Mouse (Mus musculus) embryo, embryonic 9.5 days (tissue): ENCODE measurements at regions not wholly inside any gene's neighbourhood (a gene's known extent, or its start where the extent isn't known, plus 50 kb on each side); places are given as distances from the start of the nearest gene placed in this dataset.

Experiments
- DNase-seq: peaks from one replicate; pipeline ENCODE4 v3.0.0-alpha.2; 2017; ENCODE audit errors: extremely low spot score

DNA sequence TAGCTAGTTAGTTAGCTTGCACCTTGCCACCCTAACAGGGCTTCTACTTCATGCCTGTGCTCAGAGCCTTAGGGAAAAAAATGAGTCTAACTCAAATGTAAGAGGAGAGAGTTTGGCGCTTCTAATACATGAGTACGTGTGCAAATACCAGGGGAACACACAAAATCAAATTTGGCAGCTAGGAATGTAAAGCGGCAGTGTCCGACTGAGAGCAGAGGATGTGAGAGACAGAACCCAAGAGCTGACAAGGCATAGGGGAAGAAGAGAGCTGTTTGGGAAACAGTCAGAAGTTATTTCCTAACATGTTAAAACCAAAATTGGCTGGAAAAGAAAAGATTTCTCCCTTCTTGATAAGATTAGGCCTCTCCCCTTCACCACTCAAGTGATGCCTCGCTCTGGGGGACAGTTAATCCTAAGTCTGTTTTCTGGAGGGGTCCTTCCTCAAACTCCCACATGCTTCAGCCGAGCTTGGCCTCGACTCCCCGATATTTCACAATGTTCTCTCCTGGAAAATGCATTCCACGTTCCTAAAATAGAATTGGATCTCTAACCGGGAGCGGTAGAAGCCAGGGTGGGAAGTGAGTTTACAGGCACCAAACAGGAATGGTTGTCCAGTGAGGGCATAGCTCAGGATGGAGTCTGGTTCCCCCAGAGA, 229.1 kb downstream of the Maf start:
- DNase-seq: no peak

GRCm38 (mm10) chr8:115476071-115476470, 231.5 kb downstream of the Maf start:
- no peak for DNase-seq

DNA sequence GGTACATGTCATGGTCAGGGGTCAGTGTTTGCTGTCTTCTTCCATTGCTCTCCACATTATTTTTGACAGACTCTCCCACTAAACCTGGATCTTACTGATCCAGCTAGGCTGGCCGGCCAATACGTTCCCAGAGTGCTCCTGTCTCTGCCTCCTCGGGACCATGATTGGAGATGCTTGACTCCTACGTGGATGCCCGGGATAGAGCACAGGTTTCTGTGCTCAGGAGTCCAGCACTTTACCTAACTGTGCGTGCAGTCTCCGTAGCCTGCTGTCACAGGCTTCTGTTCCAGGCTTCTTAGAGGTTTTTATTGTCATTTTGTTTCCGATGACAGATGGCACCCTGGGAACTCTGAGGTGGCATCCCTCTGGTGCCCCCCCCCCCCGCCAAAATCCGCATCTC, 232.4 kb downstream of the Maf start:
- DNase-seq: no peak

GRCm38 (mm10) chr8:115473974-115474373, 233.6 kb downstream of the Maf start:
- DNase-seq: no peak

DNA sequence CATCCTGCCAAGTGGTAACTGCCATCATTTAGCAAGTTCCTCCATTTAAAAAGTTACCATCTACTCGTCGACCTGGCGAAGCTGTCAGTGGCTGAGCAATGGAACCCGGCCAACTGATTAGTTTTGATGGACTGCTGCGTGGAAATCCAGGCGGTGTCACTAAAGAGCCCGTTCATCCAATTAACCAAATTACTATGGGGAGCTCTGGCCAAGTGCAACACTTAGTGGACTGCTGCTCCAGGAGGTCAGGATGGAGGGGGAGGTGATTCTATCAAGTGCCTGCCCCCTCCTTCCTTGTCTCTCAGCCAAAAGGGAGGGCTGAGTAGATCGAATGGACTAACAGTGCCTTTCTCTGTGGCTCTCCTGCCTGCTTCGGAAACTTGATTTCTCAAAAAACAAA, 241.0 kb downstream of the Maf start:
- no peak for DNase-seq

DNA sequence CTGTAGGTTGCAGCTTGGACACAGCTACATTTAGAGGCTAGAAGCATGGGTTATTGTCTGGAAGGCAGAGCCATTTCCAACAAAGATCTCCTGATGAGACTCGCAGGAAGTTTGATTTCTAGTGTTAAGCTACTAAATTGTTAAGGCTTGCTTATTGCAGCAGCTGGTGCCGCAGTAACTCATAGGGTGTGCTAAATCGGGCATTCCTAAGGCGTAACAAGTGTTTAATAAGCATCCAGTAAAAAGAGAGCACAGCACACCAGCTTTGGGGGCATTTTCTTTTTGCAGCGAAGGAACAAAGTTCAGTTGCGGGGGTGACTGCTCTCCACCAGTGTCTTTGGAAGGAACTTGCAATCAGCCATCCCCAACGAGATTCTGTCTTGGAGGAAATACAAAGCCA, 241.5 kb downstream of the Maf start:
- DNase-seq: no peak

GRCm38 (mm10) chr8:115462657-115463056, 244.9 kb downstream of the Maf start:
- DNase-seq: no peak

- DNase-seq: no peak
Measured at GRCm38 (mm10) chr8:115458119-115458518, 249.5 kb downstream of the Maf start.

- DNase-seq: no peak
Measured at GRCm38 (mm10) chr8:115450789-115451188, 256.8 kb downstream of the Maf start.

- DNase-seq: no peak
Measured at GRCm38 (mm10) chr8:115448367-115448766, 259.2 kb downstream of the Maf start.

- DNase-seq: no peak
Measured at GRCm38 (mm10) chr8:115444519-115444918, 263.1 kb downstream of the Maf start.

DNA sequence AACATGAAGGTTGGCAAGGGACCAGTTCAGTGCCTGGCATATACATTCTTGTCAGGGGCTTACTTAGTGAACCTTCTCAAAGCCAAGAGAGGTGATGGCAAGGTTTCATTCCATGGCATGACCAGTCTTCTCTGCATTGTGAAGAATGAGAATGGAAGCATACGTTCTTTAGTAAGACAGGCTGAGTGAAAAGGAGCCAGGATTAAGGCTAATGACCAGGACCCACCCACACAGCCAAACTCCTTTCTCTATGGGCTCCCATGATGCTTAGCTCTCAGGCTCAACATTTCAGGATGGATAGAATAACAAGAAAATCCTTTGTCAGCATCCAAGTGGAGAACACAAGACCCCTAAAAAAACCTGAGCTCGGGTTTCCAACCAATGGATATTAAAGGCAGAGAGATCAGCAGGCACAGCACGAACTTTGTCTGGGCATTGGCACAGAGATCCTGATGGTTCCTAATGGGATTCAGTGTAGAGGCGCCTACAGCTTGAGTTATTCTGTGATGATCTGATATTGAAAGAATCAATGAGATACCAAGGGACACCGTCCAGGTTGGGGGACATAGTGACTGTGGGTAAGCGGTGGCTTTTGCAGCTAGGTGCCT, 265.5 kb downstream of the Maf start:
- no peak for DNase-seq

DNA sequence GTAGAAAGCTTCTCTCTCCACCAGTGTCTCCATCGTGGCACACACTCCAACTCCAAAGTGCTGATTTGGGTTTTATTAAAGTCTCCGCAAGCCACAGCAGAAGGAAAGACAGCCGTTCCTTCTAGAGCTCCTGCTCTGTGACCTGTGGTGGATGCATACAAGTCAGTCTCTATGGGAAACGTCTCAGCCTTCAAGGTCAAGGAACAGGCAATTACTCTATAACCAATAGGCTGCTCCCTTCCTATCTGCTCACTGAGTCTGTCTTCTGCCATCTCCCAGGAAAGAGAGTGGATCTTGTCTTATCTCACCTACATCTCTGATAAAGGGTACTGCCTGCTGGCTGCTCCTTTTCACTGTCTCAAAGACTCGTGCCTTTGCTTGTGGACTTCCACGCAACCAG, 266.3 kb downstream of the Maf start:
- no peak for DNase-seq

- DNase-seq: no peak
Measured at GRCm38 (mm10) chr8:115440151-115440550, 267.4 kb downstream of the Maf start.

DNA sequence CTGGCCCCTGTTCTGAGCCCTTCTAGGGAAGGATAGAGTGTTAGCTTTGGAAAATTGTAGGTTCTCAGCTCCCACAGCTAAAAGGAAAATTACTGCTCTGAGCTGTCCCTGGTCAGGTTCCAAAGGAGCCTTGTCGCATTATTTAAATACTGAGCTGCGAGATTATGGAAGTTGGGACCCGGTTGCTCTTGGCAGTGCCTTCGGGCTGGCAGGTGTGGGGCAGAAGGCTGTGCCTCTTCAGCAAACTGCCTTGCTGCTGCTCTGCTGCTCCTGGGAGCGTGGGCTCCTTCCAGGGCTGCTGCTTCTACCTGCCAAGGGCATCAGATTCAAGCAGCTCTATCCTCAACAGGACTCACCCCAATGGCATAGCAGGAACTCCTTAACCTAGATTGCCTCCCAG, 268.1 kb downstream of the Maf start:
- DNase-seq: no peak

DNA sequence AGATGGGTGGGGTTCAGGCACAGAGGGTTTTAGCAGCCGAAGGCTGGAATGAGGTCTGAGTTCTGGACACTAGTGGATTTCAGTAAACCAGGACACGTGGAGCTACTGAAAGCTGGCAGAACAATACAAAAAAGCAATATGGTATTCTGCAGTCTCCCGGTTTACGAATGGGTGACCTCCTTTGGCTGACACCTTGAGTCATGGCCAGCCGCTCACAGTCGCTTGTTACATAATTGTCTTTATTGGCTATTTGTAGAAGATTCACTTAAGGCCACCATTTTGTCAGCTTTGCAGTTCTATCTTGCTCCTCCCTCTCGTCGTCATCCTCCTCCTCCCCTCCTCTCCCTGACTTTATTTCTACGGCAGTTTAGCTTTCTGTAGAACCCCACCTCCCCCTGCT, 269.6 kb downstream of the Maf start:
- DNase-seq: no peak

- DNase-seq: no peak
Measured at GRCm38 (mm10) chr8:115436356-115436721, 271.3 kb downstream of the Maf start.

- no peak for DNase-seq
Measured at GRCm38 (mm10) chr8:115435720-115436355, 271.8 kb downstream of the Maf start.

DNA sequence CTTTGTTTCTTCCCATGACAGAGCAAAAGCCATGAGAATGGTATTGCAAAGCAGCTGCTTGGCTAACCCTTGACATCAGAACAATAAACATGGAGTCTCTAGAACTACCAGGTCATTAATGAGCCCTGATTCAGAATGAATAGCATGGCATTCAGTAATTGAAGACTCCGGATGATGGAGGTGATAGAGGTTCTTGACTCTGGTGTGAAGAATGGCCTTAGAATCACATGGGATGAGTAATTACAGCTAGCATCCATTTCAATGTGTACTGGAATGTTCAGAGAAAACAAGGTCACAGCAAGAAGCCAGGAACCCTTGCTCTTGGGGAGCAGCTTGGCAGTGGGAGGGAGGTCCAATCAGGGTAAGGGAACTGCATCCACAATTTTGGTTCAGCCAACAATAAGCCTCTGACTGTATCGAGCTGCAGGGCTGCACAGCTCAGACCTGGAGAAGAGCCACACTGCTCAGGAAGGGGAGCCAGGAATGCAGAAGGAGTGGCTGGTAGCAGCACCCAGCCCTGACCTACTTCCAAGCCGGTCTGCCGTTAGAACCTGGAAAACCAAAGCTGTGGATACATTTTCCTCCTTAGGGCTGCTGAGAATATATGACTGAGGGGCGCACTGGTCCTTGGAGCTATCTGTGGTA, 275.1 kb downstream of the Maf start:
- DNase-seq: no peak

- no peak for DNase-seq
Measured at GRCm38 (mm10) chr8:115430793-115431192, 276.8 kb downstream of the Maf start.

DNA sequence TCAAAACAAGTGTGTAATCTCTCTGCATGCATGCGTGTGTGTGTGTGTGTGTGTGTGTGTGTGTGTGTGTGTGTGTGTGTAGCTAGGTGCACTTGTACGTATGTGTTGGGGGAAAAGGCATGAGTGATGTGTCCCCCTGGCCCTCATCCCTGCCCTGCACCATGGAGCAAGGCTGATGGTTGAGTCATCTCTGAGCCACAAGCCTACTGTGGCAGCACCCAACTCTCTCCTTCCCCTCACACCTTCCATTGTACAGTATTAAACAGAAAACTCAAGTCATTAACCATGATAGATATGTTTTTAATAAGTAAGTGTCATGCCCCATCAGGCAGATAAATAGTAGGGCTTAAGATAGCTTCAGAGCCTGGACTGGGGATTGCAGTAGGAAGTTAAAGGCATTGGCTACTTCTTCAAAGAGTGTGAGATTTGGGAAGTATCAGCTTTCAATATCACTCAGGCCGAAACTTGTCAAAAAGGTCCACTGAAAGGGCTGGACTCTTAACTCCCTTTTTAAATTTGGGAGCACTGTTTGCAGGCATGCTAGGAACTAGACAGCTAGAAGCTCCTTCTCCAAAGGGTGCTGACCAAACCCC, 278.2 kb downstream of the Maf start:
- DNase-seq: no peak

DNA sequence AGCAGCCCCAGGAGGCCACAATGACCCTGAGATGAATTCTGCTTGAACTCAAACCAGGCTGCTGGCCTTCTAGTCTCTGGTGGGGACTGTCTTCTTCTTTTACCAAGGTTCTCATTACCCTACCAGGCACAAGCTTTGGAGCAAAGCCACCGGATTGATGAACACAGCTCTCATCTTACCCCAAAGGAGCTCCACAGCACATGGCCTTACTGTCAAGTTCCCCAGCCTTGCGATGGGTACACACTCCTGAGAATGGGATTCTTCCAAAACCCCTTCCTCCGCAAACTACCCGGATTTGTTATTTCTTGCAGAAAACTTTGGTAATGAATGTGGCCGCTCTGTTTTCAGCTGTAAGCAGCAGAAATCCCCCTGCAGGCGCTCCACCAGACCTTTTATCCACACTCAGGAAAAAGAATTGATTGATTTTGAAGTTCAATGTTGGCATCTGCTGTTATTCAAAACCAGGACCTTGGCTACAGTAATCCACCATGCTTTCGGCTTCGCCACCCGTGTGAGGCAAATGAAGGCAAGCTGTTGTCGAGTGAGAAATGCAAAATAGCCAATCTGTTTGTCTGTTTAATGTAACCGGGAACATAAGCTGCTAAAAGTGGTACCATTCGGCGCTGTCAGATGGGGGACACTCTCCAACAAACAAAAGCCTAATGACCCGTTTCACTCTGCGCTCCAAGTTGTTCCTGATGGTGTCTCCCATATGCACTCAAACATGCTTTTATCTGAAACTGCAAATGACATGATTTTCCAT, 278.9 kb downstream of the Maf start:
- DNase-seq: no peak
